Mouse (Mus musculus) liver, embryonic 14.5 days (tissue): ENCODE data around the gene Csf3.

Experiments used
- CTCF ChIP-seq: IDR thresholded peaks from 2 replicates; pipeline ENCODE4 v1.5.1; 2016; ENCODE audit warnings: antibody characterized with exemption, low read depth, control low read depth
- EP300 ChIP-seq: IDR thresholded peaks from 2 replicates; pipeline ENCODE4 v1.6.1; 2016; ENCODE audit warnings: antibody characterized with exemption, low read depth

DNA sequence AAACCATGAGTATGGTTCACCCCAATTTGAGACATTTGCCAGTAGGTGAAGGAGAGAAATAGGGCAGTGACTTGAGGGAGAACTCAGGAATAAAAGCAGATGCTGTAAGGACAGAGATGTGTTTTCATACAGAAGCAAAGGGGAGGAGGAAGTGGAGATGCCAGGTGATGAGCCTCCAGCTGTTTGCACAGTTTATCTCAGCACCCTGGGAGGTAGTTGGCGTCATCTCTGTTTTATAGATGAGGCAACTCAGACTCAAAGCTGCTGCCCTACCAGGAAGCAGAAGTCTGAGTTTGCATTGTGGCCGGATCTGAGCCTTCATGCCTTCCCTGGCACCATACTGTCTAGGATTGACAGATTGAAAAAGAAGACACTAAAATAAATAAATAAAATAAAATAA is 32.1 kb upstream of the Csf3 start:
- TF ChIP-seq CTCF (no peak), EP300 (no peak)
